Mouse (Mus musculus) hindbrain, embryonic 16.5 days (tissue): ENCODE measurements around the gene Elavl4. TPM values are rescaled to one million over a fixed set of nuclear protein-coding genes. Genes with fewer than 3 reads are reported as not detected.

Source experiments
- ATAC-seq: fragments of 200-750 bp; cut with Nextera tagmentation; 2 replicates; pipeline ENCODE4 v1.8.0; 2017; ENCODE audit warnings: moderate TSS enrichment, moderate library complexity
- H3K27ac ChIP-seq: fragments of 300-500 bp; sonication (generic); 2 replicates; pipeline ENCODE4 v1.5.1; 2014; ENCODE audit warnings: low read depth, mild to moderate bottlenecking, control low read depth, low read length, moderate library complexity
- H3K27me3 ChIP-seq: fragments of 300-500 bp; sonication (generic); replicated peaks from 2 replicates; pipeline ENCODE4 v1.6.1; 2014; ENCODE audit warnings: low read length; ENCODE audit not compliant: control insufficient read depth, insufficient read depth
- H3K36me3 ChIP-seq: fragments of 300-500 bp; sonication (generic); 2 replicates; pipeline ENCODE4 v1.6.1; 2014; ENCODE audit warnings: mild to moderate bottlenecking, low read length, moderate library complexity, mixed read lengths; ENCODE audit not compliant: control insufficient read depth, insufficient read depth
- H3K4me1 ChIP-seq: fragments of 300-500 bp; sonication (generic); 2 replicates; pipeline ENCODE4 v1.6.1; 2014; ENCODE audit warnings: low read depth, low read length; ENCODE audit not compliant: control insufficient read depth, insufficient read depth
- H3K4me2 ChIP-seq: fragments of 300-500 bp; sonication (generic); 2 replicates; pipeline ENCODE4 v1.6.1; 2014; ENCODE audit warnings: mild to moderate bottlenecking, low read length, control low read depth, moderate library complexity
- H3K4me3 ChIP-seq: fragments of 300-500 bp; sonication (generic); 2 replicates; pipeline ENCODE4 v1.5.1; 2014; ENCODE audit warnings: mild to moderate bottlenecking, low read length, control low read depth, moderate library complexity
- H3K9ac ChIP-seq: fragments of 300-500 bp; sonication (generic); 2 replicates; pipeline ENCODE4 v1.6.1; 2014; ENCODE audit warnings: low read depth, mild to moderate bottlenecking, control low read depth, low read length, moderate library complexity
- H3K9me3 ChIP-seq: fragments of 300-500 bp; sonication (generic); 2 replicates; pipeline ENCODE4 v1.6.1; 2014; ENCODE audit warnings: mild to moderate bottlenecking, low read length, moderate library complexity; ENCODE audit not compliant: control insufficient read depth
- WGBS: fragments of 180-500 bp; shearing (Covaris S2); extraction: QIAGEN DNeasy Blood & Tissue Kit; methylation state at CpG from one replicate; pipeline ENCODE4 v1.1.7; 2014; 5-methylcytosine and 5-hydroxymethylcytosine counted together
- polyA plus RNA-seq: library from polyadenylated mRNA; unstranded; fragments of >200 nt; fragmentation: Nextera tagmentation; extraction: Ambion mirVana; gene quantifications from 2 replicates; pipeline ENCODE4 v1.2.1, GENCODE M21; 2015

Elavl4 gene
- polyA plus RNA-seq, 1 experiment from 2014 or later = 334 TPM

DNA sequence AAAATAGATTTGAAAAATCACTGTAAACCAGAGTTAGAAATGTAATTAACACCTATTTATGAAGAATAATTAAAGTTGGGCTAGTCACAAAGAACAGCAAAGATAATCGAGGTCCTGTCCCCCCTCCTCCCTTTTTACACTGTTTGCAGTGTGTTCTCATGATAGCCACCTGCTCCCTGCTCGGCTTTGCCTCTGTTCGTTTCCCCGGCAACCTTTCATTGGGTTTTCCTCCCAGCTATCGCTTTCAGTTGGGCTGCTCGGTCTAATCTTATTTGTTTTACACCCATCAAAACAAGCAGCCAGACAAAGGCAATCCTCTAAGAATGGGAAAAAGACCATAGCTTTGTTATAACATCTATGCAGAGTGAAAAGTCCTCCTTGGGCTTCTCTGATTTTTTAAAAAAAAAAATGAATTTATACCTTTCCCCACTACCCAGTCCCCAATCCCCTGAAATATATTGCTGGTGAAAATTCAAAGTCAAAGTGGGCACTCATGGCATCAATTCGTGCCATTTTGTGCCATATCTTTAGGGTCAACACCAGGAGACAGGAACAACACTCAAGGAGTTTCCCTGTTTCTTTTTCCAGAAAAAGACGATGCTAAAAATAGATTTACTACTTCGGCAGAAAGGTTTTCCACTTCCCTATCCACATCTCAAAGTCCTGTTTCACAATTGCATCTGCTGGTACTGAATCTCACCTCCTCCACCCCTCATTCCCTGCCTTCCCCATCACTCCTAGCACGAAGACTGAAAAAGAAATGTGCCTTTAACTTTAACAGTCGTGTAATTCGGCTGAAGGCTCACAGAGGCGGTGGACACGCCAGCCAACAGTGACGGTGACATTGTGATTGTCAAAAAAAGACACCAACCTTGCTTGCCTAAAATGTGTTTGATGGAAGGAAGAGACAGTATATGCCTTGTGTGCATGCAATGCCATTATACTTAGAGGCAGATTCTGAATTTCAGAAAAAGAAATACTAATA lies 66.1 kb downstream of the Elavl4 start:
- H3K4me3 ChIP-seq = peak overlapping the region; percentile 48
- H3K4me2 ChIP-seq = peak overlapping the region; percentile 52
- no peaks in the 10 kb centered on the region for H3K36me3 ChIP-seq
- H3K9ac ChIP-seq = peak overlapping the region; percentile 68
- no peaks in the 10 kb centered on the region for H3K27me3 ChIP-seq
- peak overlapping the region; percentile 85 for H3K27ac ChIP-seq
- 6% methylated on average over 15 of the region's 15 CpGs for WGBS
- H3K4me1 ChIP-seq = peaks cover 4% of the 10 kb centered on the region
- peak; percentile 38 for ATAC-seq
- H3K9me3 ChIP-seq = no peaks in the 10 kb centered on the region

DNA sequence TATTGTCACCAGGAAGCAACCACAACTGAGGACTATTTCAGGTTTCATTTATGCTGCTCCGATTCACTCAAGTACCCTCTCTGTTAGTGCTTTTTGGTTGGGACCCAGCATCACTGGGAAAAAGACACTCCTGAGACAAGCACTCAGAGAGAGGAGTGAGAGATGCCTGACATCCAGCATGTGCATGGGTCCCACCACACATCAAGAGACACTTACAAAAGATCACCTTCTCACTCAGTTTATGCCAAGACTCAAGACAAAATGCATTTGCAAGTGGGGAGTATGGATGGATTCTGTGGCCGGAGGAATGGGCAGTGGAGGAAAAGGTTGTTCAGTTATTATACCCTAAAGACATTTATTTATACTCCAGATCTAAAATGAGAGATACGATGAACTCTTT lies 67.3 kb downstream of the Elavl4 start:
- no peak for ATAC-seq
- H3K4me2 ChIP-seq = peak overlapping the region; percentile 55
- H3K4me3 ChIP-seq = peak overlapping the region; percentile 48
- H3K9me3 ChIP-seq = no peaks in the 10 kb centered on the region
- 32% methylated on average over 3 of the region's 3 CpGs for WGBS
- peak overlapping the region; percentile 66 for H3K27ac ChIP-seq
- peak overlapping the region; percentile 61 for H3K9ac ChIP-seq
- peaks cover 4% of the 10 kb centered on the region for H3K4me1 ChIP-seq
- H3K27me3 ChIP-seq = no peaks in the 10 kb centered on the region
- no peaks in the 10 kb centered on the region for H3K36me3 ChIP-seq

DNA sequence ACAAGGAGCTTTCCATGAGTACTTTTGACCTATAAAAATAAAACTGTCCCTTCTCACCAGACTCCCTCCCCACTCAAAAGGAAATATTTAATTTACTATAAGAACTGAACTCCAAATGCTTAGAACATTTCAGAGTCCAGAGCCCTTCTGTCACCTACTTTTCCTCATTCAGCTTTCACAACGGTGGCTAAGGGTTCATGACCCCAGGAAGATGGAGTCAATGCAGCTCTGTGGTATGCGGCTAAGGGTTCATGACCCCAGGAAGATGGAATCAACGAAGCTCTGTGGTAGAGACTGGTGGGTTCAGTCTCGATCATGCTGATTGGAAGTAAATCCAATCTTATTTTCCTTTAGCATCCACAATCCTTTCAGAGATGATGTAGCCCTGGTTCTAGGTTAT lies 81.7 kb downstream of the Elavl4 start:
- H3K4me3 ChIP-seq = no peak overlapping the region
- H3K9ac ChIP-seq = no peak overlapping the region
- H3K36me3 ChIP-seq = no peaks in the 10 kb centered on the region
- no peaks in the 10 kb centered on the region for H3K27me3 ChIP-seq
- H3K4me2 ChIP-seq = no peak overlapping the region
- H3K9me3 ChIP-seq = no peaks in the 10 kb centered on the region
- H3K4me1 ChIP-seq = no peaks in the 10 kb centered on the region
- no peak overlapping the region for H3K27ac ChIP-seq
- no peak for ATAC-seq
- 20% methylated on average over 4 of the region's 4 CpGs for WGBS

DNA sequence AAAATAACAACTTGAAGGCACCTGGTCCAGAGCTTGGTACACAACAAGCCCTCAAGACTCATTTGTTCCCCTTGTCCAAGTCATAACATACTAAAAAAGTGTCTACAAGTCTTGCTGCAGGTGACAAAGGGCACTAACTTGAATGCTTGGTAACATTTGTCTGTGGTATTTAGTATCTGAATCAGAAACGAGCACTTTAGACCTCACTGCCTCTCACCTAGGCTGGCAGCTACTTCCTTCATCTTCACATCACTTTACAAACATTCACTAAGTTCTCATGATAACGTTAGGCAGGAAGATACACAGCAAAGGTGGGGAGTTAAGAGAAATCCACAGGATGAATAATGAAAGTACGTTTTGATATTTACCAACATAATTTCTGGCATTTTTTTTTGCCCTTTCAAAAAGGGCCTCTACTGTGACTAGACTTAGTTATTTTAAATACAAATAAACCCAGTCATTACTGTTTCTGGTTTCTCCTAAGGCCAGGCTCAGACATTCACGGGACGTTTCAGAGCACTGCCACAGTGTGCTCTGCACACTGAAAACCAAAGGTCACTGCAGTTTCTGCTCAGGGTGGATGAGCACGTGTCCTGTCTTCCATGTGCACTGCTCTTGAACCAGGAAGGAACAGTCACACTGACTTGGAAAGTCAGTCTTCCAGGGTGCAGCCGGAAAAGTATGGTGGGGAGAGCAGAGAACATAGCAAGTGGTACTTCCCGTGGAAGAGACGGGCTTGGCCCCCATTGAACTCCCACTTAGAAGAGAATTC lies 84.7 kb downstream of the Elavl4 start:
- Histone ChIP-seq H3K27me3 (no peaks in the 10 kb centered on the region), H3K4me3 (no peak overlapping the region), H3K4me1 (no peaks in the 10 kb centered on the region; the same call in 1 of the 2 replicates), H3K9me3 (no peaks in the 10 kb centered on the region), H3K9ac (no peak overlapping the region), H3K4me2 (no peak overlapping the region), H3K27ac (no peak overlapping the region), H3K36me3 (no peaks in the 10 kb centered on the region)
- WGBS = 83% methylated on average over 9 of the region's 9 CpGs
- no peak; the same call in 1 of the 2 replicates for ATAC-seq

DNA sequence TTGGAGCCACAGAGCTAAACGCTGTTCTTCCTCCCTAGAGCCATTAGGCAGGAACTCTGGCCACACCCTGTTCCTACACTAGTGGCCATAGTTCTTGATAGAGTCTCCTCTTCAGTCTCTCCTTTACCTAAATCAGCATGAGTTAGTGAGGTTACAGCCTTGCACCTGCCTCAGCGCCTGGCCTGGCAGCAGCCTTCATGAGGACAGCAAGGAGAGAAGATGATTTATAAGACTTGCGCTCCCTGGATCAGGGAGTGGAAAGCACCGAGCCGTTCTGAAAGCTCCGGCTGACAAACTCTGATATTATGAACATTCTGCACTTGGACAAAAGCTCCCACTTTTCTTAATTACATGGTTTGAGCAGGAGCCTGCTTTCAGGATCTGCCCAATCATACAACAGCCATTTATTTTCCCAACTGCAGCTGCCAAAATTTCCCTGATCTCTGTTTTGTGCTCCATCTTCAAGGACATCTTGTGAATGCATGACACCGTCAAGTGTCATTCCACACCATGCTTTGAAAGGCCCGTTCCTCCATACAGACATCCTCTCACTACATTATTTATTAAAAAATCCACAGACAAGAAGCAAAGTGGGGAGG lies 87.3 kb downstream of the Elavl4 start:
- no peak overlapping the region for H3K4me2 ChIP-seq
- WGBS = 48% methylated on average over 8 of the region's 8 CpGs
- no peaks in the 10 kb centered on the region for H3K27me3 ChIP-seq
- H3K36me3 ChIP-seq = no peaks in the 10 kb centered on the region
- H3K9me3 ChIP-seq = no peaks in the 10 kb centered on the region
- H3K9ac ChIP-seq = no peak overlapping the region
- no peak overlapping the region for H3K27ac ChIP-seq
- no peak for ATAC-seq
- no peak overlapping the region for H3K4me3 ChIP-seq
- no peaks in the 10 kb centered on the region; the same call in 1 of the 2 replicates for H3K4me1 ChIP-seq

DNA sequence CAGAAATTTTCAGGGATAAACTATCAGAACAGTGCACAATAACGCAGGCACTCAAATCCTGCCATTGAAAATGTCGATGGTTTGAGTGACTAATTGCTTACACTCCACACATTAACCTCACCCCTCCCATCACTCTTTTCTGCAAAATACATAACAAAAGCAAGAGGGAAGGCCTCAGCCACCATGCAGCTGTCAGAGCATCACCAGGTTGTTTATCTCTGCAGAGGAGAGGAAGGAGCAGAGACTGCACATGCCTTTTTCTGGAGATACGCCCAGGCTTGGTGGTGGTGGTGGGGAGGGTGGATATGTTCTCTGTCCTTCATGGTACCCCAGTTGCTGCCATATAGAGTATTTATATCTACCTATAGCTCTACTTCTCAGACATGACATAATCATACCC lies 94.3 kb downstream of the Elavl4 start:
- no peak for ATAC-seq
- WGBS = 45% methylated on average over 3 of the region's 3 CpGs
- no peak overlapping the region for H3K9ac ChIP-seq

DNA sequence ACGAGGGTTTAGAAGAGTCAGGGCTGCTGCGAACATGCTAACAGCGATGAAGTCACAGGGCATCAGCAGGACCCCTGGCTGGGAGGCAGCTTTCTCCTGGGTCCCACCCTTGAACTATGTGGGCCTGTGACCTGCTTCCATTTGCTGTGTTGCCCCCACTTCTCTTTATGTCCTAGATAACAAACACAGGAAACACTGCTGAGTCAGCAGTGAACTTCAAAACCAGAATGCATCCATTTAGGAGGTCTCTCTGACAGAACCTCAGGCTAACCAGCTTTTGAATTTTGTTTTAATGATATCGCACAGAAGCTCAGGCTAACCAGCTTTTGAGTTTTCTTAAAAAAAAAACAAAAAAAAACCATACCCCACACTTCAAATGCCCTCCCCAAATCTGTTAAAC lies 96.1 kb downstream of the Elavl4 start:
- 84% methylated on average over 4 of the region's 4 CpGs for WGBS
- Histone ChIP-seq H3K4me3 (no peak overlapping the region), H3K27me3 (no peaks in the 10 kb centered on the region), H3K9me3 (no peaks in the 10 kb centered on the region), H3K36me3 (0 out of 2 replicates have a peak, but pooled peaks cover 5% of the 10 kb centered on the region), H3K9ac (no peak overlapping the region), H3K27ac (no peak overlapping the region), H3K4me1 (no peaks in the 10 kb centered on the region; the same call in 1 of the 2 replicates), H3K4me2 (no peak overlapping the region)
- no peak for ATAC-seq

More for the DNA sequence above, 94.3 kb downstream of the Elavl4 start:
- Histone ChIP-seq H3K4me2 (no peak overlapping the region), H3K27ac (no peak overlapping the region), H3K27me3 (no peaks in the 10 kb centered on the region), H3K4me3 (no peak overlapping the region), H3K9me3 (no peaks in the 10 kb centered on the region), H3K4me1 (no peaks in the 10 kb centered on the region; the same call in 1 of the 2 replicates), H3K36me3 (0 out of 2 replicates have a peak, but pooled peaks cover 4% of the 10 kb centered on the region)

DNA sequence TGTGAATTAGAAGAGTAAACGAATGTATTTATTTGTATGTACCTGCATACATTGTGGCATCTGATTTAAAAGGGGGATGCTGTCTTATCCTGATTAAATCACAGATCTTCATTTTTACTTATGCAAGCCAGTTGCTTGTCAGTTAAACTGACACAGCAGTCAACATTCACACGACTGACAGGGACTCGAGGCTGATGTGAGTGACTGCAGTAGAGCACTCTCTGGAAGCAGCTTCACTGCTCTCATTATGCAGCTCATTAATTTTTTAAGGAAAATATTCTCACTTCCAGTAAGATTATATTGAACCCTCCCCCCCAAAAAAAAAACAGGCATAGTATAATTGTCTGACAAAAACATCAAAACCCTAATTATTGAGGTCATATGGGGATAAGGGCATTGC lies 101.7 kb downstream of the Elavl4 start:
- H3K9me3 ChIP-seq = no peaks in the 10 kb centered on the region
- H3K36me3 ChIP-seq = peaks cover 14% of the 10 kb centered on the region
- H3K27ac ChIP-seq = no peak overlapping the region
- H3K4me3 ChIP-seq = no peak overlapping the region
- H3K9ac ChIP-seq = no peak overlapping the region
- H3K27me3 ChIP-seq = no peaks in the 10 kb centered on the region
- no peaks in the 10 kb centered on the region for H3K4me1 ChIP-seq
- WGBS = 55% methylated on average over 3 of the region's 3 CpGs
- no peak for ATAC-seq
- H3K4me2 ChIP-seq = no peak overlapping the region
